Mouse (Mus musculus) brain, embryonic 14.5 days (tissue): ENCODE measurements around the gene Sdr39u1.
A peak's percentile ranks its signal among the peaks of the same experiment; 100 is the strongest.

Experiments
- CTCF ChIP-seq: fragments of 200-500 bp; IDR thresholded peaks from 2 replicates; pipeline ENCODE4 v1.5.1; 2012; ENCODE audit warnings: inconsistent platforms, mild to moderate bottlenecking, moderate library complexity, borderline replicate concordance; ENCODE audit not compliant: insufficient read depth, insufficient read length; ENCODE audit errors: extremely low read depth
- POLR2A ChIP-seq: fragments of 200-500 bp; IDR thresholded peaks from 2 replicates; pipeline ENCODE4 v1.6.1; 2012; ENCODE audit warnings: mild to moderate bottlenecking, inconsistent platforms, borderline replicate concordance; ENCODE audit not compliant: poor library complexity, insufficient read depth, insufficient read length, severe bottlenecking; ENCODE audit errors: extremely low read depth

DNA sequence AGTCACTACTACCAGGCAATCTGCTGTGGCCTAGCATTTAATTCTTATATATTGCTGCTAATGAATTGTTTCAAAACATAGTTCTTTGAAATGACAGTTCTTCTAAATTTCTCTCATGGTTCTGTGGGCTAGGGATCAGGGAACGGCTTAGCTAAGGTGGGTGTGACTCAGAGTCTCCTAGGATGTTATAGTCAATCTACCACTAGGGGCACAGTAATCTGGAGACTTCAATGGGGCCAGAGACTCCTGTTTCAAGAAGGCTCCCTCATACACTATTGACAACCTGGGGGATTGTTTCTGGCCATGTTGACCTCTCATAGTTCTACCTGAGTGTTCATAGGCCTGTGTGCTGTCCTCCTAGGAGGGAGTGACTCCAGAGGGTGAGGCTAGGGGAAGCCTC is 5.4 kb upstream of the Sdr39u1 start:
- no peak for TF ChIP-seq POLR2A
- TF ChIP-seq CTCF = peak; percentile 40; the same call in 1 of the 2 replicates
